Mouse (Mus musculus): Measurements from ENCODE around the gene Ccdc85b.
"Not testable (repeated sequence)": the region's sequence is repeated elsewhere in the genome, so short reads cannot be mapped to it uniquely, and the experiment has no call there.

Gene Ccdc85b

DNA sequence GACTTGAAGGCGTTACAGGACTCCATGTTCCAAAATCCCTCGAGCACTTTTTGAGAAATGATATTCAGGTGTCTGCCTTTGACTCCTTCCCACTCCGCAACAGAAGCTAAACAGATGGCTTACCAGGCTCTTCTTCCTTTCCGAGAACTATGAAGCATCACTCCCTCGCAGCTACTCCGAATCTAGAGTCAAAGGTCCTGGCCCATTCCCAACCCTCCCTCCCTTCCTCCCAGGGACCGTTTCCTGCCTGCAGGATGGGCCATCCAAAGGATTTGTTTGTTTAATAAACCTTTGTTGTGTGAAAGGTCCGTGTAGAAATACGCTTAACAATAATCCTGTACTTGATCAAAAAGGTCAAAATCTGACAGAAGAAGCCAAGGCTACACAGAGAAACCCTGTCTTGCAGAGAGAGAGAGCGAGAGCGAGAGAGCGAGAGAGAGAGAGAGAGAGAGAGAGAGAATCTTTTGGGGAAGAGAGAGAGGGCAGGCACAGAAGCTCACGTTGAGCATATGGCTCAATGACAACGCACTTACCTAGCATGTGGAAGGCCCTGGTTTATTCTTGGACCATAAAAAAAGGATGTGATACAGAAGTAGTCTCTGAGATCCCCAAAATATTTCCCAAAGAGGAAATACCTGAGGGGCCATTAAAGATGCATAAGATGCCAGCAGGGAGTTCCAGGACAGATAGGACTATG, at the start of gene Ccdc85b:
Gene Ccdc85b (minus strand): TSS at position 149 of the 697 bp plus-strand sequence.
- DNase-seq (ENCODE audit: low spot score in 2 of 2) = no peak

DNA sequence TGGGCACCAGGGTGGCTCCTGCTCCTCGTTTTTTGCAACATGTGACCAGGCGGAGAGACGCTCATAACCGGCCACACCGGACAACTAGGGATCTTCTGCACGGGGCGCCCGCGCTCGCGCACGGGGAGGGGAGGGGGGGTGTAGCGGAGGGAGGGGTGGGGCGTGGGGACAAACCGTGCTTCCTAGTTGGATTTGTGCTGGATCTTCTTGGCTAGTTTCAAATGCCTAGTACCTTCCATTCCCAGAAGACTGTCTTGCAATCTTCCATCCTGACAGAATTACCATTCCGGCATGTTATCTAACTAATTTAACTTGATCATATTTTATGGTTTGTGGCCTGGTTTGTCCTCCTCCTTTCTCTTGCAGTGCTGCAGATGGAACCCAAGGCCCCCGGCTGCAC, 46.0 kb upstream of the Ccdc85b start, which contains the start of gene 1700020D05Rik:
Gene 1700020D05Rik (minus strand): TSS at position 101 of the 400 bp plus-strand sequence.
- no peak for DNase-seq (ENCODE audit: low spot score in 2 of 2)

DNA sequence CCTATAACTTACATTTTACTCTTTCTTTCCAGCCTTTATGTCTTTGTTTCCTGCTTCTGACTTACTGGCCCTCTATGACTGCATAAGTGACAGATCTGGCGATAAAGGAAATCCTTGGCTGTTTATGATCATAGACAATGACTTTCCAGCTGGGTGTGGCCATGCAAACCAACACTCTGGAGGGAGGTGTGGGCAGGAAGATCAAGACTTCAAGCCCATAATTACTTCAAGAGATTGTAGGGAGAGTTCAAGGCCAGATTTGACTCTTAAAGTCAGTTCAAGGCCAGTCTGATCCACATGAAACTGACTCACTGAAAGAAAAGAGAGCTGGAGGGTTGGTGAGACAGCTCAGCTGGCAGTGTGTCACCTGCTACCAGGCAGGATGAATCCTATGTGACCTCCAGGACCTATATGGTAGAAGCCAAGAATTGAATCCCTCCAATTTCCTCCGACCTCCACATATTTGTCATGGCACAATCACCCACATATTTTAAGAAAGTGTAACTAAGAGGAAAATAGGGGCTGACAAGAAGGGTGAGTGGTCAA, 42.7 kb upstream of the Ccdc85b start:
- no peak for DNase-seq (ENCODE audit: low spot score in 2 of 2)

DNA sequence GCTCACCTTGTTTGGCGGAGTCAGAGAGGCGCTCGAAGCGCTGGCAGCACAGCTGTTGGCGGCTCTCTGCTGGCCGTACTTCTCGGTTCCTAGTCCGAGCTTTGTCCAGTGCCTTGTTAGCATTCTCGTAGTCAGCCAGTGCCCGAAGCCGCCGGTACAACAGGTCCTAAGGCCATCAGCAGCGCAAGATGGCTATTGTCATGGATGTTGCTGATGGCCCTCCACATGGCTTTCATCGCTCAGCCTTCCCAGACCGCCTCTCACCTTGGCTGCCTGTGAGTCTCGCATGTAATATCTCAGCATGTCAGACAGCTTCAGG, 38.3 kb upstream of the Ccdc85b start:
- peak in 1 of 2 experiments; percentile 63 for DNase-seq (ENCODE audit: low spot score in 2 of 2)

DNA sequence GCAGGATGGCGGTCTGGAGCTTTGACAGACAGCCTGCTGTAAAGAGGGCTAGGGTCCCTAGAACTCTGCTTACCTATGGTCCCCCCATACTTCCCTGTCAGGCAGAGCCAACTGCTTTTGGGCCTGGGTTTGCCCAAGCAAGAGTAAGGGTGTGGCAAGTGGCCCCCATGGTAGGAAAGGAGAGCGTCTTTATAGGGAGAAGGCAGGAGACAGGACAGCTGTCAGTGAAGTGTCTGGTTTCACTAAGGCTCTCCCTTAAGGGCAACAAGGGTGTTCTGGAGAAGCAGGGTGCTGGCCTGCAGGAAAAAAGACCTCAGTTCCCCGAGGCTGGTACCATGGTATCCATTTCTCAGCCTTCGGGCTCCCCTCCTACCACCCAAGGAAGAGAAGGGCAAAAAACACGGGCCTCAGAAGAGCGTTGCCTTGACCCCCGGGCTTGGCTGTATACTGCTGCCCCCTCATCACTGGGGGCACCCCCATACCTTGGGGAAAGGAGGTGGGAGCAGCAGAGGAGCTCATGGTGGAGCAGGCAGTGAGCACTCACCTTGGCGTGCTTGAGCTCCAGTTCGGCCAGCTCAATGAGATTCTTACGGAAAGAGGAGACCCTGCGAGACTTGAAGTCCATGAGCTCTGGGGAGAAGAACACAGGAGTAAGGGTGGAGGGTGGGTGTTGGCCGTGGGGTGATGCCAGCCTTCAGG, 37.8 kb upstream of the Ccdc85b start:
- DNase-seq (ENCODE audit: low spot score in 2 of 2) = peak in 1 of 2 experiments; percentile 63

DNA sequence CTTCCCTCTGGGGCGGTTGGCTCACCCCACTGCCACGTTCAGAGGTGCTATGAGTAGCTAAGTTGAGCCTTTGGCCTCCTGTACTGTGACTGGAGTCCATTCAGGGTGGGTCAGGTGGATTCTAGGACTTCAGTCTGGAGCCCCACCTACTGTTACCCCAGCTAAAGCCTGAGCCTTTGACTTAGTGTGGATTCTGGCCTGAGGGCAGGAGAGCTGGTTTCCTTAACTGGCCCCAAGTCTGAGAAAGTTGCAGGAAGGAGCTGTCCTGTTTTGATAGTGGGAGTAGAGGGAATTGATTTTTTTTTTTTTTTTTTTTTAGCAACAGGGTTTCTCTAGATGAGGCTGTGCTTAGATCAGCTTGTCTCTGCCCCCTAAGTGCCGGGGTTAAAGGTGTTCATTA, 36.6 kb upstream of the Ccdc85b start:
- no peak for DNase-seq (ENCODE audit: low spot score in 2 of 2)

DNA sequence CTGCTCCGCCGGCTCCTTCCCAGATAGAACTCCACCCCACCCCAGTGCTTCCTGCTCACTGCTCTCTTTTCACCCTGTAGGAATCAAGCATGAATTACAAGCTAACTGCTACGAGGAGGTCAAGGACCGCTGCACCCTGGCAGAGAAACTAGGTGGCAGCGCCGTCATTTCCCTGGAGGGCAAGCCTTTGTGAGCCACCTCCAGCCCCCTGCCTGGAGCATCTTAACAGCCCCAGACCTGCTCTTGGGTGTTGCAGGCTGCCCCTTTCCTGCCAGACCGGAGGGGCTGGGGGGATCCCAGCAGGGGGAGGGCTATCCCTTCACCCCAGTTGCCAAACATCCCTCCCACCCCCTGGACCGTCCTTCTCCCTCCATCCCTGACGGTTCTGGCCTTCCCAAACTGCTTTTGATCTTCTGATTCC, 35.6 kb upstream of the Ccdc85b start:
- peak in 1 of 2 experiments; percentile 62 for DNase-seq (ENCODE audit: low spot score in 2 of 2)

DNA sequence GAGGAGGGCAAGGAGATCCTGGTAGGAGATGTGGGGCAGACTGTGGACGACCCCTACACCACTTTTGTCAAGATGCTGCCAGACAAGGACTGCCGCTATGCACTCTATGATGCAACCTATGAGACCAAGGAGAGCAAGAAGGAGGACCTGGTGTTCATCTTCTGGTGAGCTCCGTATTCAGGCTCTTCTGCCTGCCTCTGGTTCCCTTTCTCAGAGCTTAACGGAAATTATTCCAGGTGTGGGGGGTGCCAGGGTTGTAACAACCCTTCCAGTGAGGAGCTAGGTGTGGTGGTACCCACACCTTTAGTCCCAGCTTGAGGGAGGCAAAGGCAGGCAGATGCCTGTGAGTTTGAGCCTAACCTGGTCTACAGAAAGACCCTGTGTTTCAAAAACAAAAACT, 34.9 kb upstream of the Ccdc85b start:
- no peak for DNase-seq (ENCODE audit: low spot score in 2 of 2)

DNA sequence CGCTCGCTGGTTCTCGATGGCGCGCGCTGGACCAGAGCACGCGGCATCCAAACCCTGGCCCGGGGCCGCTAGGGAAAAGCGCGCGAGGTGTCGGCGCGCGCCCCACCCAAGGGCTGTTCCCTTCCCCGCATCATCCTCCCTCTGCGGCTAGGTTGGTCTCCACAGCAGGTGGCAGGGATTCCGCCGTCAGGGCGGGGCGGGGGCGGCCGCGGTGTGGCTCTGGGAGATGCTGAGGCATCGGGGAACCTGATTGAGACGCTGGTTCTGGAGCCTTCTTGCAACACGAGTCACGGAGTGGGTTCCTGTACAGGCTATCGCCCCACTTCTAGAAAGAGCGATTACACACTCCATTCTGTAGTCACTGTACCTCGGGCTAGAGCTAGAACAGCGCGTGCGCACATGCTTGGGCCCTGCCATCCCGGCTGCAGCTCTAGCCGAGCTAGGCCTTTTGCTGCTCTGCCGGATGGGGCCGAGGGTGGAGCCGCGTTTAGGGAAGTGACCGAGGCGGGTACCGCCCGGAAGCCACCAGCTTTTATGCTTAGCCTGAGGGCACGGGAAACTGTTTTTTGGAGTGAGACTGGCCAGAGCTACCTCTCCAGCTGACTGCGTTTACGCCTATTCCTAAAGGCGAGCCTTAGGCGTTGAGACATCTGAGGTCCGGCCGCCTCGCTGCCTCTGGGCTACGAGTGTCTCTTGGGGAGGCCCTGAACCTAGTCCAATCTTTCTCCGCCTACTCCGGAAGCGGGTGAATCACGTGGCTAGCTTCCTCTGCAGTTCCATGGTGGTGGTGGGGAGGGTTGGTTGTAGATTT, 33.4 kb upstream of the Ccdc85b start:
- peak; percentile 84 to 92 for DNase-seq (ENCODE audit: low spot score in 2 of 2)

DNA sequence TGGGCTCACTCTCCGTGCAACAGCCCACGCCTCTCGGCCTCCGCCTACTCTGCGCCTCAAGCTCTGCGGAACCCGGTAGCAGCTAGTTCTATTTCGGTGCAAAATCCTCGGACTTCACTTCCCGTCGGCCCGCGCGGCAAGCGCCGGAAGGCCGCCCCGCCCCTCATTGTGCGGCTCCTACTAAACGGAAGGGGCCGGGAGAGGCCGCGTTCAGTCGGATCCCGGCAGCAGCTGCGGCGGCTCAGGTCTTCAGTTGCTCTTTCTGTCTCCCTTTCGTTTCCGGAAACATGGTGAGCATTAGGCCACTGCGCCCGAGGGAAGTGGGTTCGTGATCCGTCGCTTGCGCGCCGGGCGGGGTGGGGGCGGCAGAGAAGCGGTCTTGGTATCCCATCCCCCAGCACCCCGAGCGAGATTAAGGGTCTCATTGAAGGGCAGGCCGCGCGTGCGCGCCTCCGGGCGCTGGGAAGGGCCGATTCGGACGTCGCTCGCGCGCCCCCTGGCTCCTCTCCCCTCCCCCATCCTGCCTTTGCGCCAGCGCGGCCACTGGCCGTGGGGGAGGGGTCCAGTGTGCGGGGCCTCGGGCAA, 32.7 kb upstream of the Ccdc85b start, which contains the start of gene Cfl1:
Gene Cfl1 (plus strand): TSS at position 143 of the 585 bp plus-strand sequence.
- DNase-seq (ENCODE audit: low spot score in 2 of 2) = peak; percentile 94 to 96

DNA sequence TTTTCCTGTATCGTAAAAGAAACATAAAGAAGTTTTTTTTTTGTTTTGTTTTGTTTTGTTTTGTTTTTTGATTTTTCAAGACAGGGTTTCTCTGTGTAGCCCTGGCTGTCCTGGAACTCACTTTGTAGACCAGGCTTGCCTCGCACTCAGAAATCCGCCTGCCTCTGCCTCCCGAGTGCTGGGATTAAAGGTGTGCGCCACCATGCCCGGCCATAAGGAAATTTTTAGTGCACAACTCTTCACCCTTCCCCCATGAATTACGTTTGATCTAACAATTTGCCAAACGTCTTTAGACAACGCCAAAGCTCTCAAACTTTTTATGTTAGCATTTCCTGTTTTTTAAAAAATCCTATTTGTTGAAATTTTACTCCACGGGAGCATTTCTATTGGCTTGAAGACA, 32.0 kb upstream of the Ccdc85b start:
- DNase-seq (ENCODE audit: low spot score in 2 of 2) = not testable (repeated sequence)

DNA sequence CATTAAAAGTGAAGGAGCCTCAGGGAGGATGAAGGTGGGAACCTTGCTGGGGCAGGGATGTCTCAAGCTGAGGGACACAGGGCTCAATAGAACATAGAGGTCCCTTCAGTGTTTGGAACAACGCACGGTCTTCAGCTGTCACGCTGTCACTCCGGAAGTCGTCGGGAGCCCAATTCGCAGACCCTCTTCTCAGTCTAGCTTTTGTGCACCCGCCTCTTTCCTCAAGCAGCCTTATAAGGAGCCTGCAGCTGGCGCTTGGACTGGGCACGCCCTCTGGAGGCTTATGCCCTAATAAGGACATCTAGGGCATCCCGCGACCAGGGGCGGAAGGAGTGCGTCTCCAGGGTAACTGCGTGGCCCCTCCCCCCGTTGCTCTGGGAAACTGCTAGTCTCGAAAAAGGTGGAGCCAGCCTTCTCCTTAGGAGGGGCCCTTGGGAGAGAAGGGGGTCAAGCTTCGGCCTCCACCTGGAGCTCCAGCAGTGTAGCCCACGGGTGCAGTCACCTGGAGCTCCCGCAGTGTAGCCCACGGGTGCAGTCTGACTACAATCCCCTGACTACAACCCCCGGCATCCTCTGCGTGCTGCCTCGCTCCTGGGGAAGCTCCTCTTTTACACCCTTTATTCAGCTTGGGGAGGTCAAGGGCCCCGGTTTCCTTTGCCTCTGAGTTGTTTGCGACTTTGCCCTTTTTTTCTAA, 31.3 kb upstream of the Ccdc85b start:
- DNase-seq (ENCODE audit: low spot score in 2 of 2) = peak; percentile 97

DNA sequence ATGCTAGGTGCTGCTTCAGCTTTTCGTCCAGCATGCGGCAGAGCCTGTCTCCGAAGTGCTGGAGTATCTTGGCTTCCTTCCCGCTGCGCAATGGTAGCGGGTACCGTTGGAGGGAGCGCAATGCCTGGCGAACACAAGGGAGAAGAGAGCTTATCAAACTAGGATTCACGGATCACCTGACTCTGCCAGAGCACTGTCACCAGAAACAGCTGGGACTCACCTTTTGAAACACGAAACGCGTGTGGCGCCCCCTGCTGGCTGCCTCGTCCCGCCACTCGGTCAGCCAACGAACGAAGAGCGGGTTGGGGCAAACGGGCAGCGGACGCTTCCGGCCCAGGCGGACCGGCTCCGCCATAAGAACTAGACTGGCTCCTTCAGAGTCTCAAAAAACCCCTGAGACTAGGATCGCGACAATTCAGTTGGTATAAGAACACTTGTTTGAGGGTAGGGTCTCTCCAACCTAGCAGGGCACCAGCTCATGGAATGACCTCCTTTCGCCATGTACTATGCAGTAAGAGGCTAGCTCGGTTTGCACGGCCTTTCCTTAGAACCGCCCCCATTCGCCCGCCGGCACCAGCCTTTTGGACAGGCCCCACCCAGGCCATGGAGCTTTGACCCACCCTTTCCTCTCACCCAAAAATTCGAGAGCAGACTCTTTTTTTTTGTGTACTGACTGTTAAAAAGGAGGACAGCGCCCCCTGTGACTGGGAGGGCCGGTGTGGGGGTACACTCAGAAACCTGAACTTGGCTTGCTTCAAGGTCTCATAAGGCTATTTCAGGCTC, 30.3 kb upstream of the Ccdc85b start, which contains the start of gene Mus81:
Gene Mus81 (minus strand): TSS at position 635 of the 783 bp plus-strand sequence.
- DNase-seq (ENCODE audit: low spot score in 2 of 2) = peak; percentile 96 to 99

DNA sequence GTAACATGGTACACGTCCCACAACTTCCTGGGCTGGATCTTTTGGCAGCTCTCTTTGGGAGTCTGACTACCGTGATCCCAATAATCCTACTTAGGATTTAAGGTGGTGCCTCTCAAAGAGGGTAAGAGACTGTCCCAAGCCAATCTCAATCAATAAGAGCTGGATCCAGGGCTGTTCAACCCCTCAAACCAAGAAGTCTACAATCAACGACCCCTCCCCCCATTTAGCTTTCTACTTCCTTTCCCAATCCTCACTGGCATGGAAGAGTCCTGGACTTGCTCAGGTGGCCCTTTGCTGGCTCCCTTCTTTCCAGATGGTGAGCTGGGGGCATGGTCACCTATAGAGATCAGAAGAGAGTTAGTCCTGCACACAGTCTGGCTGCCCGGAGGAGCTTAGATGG, 29.1 kb upstream of the Ccdc85b start:
- DNase-seq (ENCODE audit: low spot score in 2 of 2) = no peak

DNA sequence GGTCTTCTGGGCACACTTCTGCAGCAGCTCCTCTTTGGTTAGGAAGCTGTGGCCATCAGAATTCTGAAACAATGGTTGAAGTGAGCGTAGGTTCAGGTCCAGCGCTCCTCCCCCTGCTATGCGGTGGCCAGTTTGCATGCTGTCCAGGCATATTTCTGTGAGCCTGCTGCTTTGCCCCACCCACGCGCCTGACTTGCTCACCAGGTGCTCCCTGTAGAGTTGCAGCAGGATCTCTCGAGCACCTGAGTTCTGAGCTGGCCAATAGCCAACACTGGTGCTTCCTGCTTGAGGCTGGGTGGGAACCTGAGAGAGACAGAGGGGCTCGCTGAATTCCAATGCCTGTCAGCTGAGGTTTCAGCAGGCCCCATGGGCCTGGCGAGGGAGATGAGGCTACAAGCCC, 28.6 kb upstream of the Ccdc85b start:
- no peak for DNase-seq (ENCODE audit: low spot score in 2 of 2)

DNA sequence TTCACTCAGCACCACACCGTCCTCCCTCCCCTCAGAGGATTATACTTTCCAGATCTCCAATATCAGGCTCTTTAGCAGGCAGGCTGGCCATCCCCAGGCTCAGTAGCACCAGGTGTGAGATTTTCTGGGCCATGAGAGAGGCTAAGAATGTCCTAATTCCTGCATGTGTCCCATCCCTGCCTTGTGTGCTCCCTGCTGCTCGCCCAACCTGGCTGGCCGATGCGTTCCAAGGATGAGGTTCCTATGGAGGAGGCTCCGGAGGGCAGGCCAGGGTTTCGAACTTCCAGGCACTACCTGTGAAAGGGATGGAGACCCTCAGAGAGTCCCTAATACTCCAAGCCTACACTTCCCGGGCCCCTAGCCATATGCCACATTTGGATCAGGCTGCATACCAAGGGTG, 28.1 kb upstream of the Ccdc85b start:
- no peak for DNase-seq (ENCODE audit: low spot score in 2 of 2)

DNA sequence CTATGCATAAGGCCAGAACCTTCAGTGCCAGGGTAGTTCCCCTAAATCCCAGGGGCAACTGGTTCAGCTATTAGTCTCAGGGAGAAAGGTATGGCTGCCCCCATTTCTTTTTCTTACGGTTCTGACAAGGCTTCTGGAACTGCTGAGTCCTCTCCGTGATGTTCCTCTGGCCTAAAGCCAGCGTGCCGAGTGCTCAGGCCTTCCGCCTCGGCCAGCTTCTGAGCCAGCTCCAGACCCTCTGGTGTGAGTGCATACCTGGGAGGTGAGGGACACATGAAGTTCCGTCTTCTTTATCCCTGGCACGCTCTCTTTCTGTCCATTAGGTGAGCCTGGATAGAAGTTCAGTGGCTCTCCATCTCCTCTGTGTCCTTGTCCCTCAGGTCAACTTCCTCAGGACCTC, 27.7 kb upstream of the Ccdc85b start:
- DNase-seq (ENCODE audit: low spot score in 2 of 2) = no peak

DNA sequence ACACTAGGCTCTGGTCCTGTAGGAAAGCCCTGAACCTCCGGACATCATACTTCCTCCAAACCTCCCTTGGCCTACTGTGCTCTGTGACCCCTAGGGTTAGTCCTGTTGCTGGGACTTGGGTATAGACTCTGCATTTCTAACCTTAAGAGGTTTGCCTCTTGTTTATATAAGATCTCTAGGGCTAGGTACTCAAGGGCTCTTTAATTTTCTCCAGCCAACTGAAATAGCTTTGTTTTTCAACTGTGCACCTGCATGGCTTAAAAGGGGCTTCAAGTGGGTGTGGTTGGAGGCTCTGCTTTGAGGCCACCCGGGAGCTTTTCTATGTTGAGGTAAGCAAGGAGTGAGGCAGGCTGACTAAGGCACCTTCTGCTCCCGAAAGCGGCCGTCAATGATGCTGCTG, 26.8 kb upstream of the Ccdc85b start:
- DNase-seq (ENCODE audit: low spot score in 2 of 2) = no peak

DNA sequence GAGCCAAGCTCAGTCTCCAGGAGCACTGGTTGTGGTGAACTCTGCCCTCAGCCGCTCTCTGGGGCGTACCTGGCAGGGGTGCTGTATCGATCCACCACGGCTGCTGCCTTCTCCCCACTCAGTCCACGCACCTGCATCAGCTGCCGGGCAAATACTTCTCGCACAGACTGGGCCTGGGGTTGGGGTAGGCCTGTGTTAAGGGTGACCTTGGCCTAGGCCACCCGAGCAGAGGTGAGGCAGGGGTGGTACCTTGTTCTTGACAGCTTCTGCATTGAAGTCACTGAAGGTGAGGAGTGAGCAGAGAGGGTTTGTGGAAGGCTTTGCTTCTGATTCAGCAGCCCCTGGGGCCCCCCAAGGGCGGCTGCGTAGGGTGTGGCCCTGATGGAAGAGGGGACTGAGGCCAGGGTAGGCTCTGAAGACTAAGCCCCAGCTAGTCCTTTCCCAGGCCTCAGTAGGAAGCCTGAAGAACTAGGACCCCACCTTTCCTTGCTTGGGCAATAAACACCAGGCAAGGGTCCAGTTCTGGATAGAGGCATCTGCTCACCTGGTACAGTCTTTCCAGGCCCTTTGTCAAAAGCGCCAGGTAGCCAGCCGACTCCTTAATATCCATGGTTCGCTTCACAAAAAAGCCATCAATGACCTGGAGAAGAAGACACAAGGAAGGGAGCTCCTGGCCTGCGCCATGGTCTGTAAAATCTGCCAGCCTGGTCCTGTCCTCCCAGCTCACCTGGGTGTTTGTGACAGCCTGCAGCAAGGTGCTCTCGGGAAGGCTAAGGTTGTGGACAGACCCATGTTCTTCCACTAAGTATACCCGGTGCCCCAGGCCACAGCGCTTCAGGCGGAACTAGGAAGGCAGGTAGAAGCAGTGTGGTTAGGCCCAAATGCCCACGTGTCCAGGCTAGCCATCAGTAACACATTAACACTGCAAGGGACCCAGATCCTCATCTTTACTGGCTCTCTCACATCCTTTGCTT, 26.0 kb upstream of the Ccdc85b start:
- DNase-seq (ENCODE audit: low spot score in 2 of 2) = no peak
